Mouse (Mus musculus) megakaryocyte, embryonic 14.5 days (primary cell): ENCODE measurements around the gene Igsf11.

Source experiments
- FLI1 ChIP-seq: IDR thresholded peaks from 2 replicates; pipeline ENCODE4 v1.6.1; 2012; ENCODE audit warnings: low read length, inconsistent platforms, mixed read lengths
- GATA1 ChIP-seq: IDR thresholded peaks from 3 replicates; pipeline ENCODE4 v1.6.1; 2012; ENCODE audit warnings: mixed read lengths, low read length, inconsistent platforms, borderline replicate concordance

- no peak for TF ChIP-seq GATA1
- no peak for TF ChIP-seq FLI1
Observed at GRCm38 (mm10) chr16:38920488-38920887, 28.0 kb downstream of the Igsf11 start.
